ENCODE assay signal across 29 mouse cellular contexts in genomic region chr2:125489979-125490378, GRCm38 (mm10). TPM values are rescaled to one million over a fixed set of nuclear protein-coding genes. Genes with fewer than 3 reads are reported as not detected.
"Had no signal": no experiment of that assay in that cellular context is flagged by ENCODE, and none has a peak within 500 bp of the region (broad histone marks: within the 10 kb centered on the region; RNA-seq: fewer than 3 reads in every experiment).

No protein-coding gene starts in this region.

- H3K27ac ChIP-seq: embryonic facial prominence, embryonic 10.5 days; embryonic facial prominence, embryonic 12.5 days; embryonic facial prominence, embryonic 13.5 days; embryonic facial prominence, embryonic 15.5 days; forebrain, embryonic 10.5 days; forebrain, embryonic 12.5 days; forebrain, embryonic 13.5 days; forebrain, embryonic 15.5 days; gastrocnemius, adult 2 months; heart, adult 2 months had no signal

- H3K4me3 ChIP-seq: embryonic facial prominence, embryonic 10.5 days; embryonic facial prominence, embryonic 12.5 days; embryonic facial prominence, embryonic 13.5 days; embryonic facial prominence, embryonic 15.5 days; erythroblast, embryonic 14.5 days; forebrain, embryonic 10.5 days; forebrain, embryonic 12.5 days; forebrain, embryonic 13.5 days; forebrain, embryonic 15.5 days; gastrocnemius, adult 2 months; heart, adult 2 months had no signal

- H3K36me3 ChIP-seq: embryonic facial prominence, embryonic 10.5 days; embryonic facial prominence, embryonic 12.5 days; embryonic facial prominence, embryonic 15.5 days; forebrain, embryonic 10.5 days; forebrain, embryonic 12.5 days; forebrain, embryonic 15.5 days had no signal

- DNase-seq: cerebellum, adult 2 months; cerebellum, adult 8-10 months; cerebellum, adult 9-10 months; cerebellum, adult 9-11 months; cerebellum, postnatal 10 days; cerebellum, postnatal 14 days; cerebellum, postnatal 25 days; cerebellum, postnatal 36 days; embryo, embryonic 11 days; forebrain, postnatal 0 days; gastrocnemius, adult 2 months; gastrocnemius, postnatal 10 days; gastrocnemius, postnatal 14 days; gastrocnemius, postnatal 25 days; gastrocnemius, postnatal 36 days; heart, adult 18-20 months had no signal

- H3K27me3 ChIP-seq: embryonic facial prominence, embryonic 12.5 days; embryonic facial prominence, embryonic 13.5 days; embryonic facial prominence, embryonic 15.5 days; forebrain, embryonic 12.5 days; forebrain, embryonic 13.5 days; forebrain, embryonic 15.5 days had no signal

- H3K9me3 ChIP-seq: embryonic facial prominence, embryonic 10.5 days; embryonic facial prominence, embryonic 12.5 days; embryonic facial prominence, embryonic 13.5 days; embryonic facial prominence, embryonic 15.5 days; forebrain, embryonic 10.5 days; forebrain, embryonic 12.5 days; forebrain, embryonic 13.5 days; forebrain, embryonic 15.5 days had no signal

- H3K4me1 ChIP-seq: forebrain, embryonic 13.5 days; forebrain, embryonic 15.5 days had no signal

RNA-seq across cellular contexts. Expression of gene Gm9913, which starts 14.9 kb away (rescaled TPM):
- total RNA-seq: common myeloid progenitor, adult 5-6 weeks; gastrocnemius, adult 8-10 months; granulocyte monocyte progenitor cell, adult 5-6 weeks had no signal
- polyA plus RNA-seq: erythroblast, embryonic 14.5 days; forebrain, embryonic 13.5 days had no signal

RNA-seq across cellular contexts. Expression of gene Fbn1, which starts 17.8 kb away (rescaled TPM):
- polyA plus RNA-seq: erythroblast, embryonic 14.5 days had no signal
